In the genomic region with DNA sequence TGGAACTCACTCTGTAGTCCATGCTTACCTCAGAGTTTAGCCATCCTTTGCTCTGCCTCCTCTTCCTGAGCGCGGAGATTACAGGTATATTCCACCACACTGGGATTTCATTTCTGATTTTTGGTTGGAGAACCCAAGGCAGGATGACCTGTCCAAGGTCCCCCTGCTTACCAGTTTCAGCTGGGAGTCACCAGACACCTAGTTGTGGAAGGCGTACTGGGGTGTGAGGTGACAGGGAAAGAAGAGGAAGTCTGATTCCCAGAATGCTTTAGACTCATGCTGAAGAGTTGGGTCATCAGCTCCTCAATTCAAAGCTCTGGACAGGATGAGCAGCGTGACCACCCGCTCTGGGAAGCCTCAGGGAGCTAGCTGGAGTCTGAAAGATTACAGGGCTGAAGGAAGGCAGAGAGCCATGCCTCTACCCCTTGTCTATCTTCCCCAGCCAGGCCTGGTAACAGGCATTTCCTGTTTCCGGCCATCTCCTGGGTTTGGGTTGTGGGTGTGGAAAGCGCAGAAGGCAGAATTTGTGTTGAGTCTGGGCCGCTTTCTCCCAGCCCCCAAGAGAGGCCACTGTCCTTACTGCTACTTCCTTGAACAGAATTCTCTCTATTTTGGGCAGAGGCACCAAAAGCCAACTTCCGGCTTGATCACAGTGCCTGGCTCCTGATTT, we compare ENCODE assay signal across 8 mouse cellular contexts. TPM values are rescaled to one million over a fixed set of nuclear protein-coding genes. Genes with fewer than 3 reads are reported as not detected.
DNase-seq lines count a peak whose midpoint lies in the region; ATAC-seq and TF ChIP-seq lines count a peak whose summit lies in the region.

No protein-coding gene starts in this region.

- H3K27me3 ChIP-seq in liver, embryonic 14.5 days (ENCODE audit: control insufficient read depth, insufficient read depth, low read length) = no peaks in the 10 kb centered on the region
- no peaks in the 10 kb centered on the region for H3K27me3 ChIP-seq in forebrain, embryonic 10.5 days (ENCODE audit: poor library complexity, severe bottlenecking)
- no peaks in the 10 kb centered on the region for H3K27me3 ChIP-seq in forebrain, embryonic 13.5 days

- intact Hi-C loops in left cerebral cortex, postnatal 14 days (cut with DNase I) = no loop called here

- no peaks in the 10 kb centered on the region for H3K36me3 ChIP-seq in liver, embryonic 14.5 days (replicated peaks; ENCODE audit: control insufficient read depth, insufficient read depth, low read depth)
- no peaks in the 10 kb centered on the region for H3K36me3 ChIP-seq in forebrain, embryonic 10.5 days (replicated peaks)
- H3K36me3 ChIP-seq in forebrain, embryonic 13.5 days (ENCODE audit: poor library complexity, severe bottlenecking) = no peaks in the 10 kb centered on the region

- ATAC-seq in liver, embryonic 14.5 days (ENCODE audit: insufficient read depth) = peak; percentile 74
- ATAC-seq in forebrain, embryonic 13.5 days = no peak

- no peak overlapping the region for H3K9ac ChIP-seq in liver, embryonic 14.5 days (replicated peaks)
- no peak overlapping the region for H3K9ac ChIP-seq in forebrain, embryonic 13.5 days

- peaks cover 9% of the 10 kb centered on the region; the same call in 1 of the 2 replicates for H3K4me1 ChIP-seq in brown adipose tissue, adult 24 weeks (ENCODE audit: control insufficient read depth, insufficient read depth, insufficient read length, low read length)
- H3K4me1 ChIP-seq in liver, embryonic 14.5 days (replicated peaks; ENCODE audit: control insufficient read depth in 2 of 2, insufficient read depth in 2 of 2, low read length in 1 of 2) = peaks cover 0 to 9% of the 10 kb centered on the region in 2 experiments; a peak in 2 of 4 replicates
- no peaks in the 10 kb centered on the region for H3K4me1 ChIP-seq in forebrain, embryonic 10.5 days
- H3K4me1 ChIP-seq in forebrain, embryonic 13.5 days = no peaks in the 10 kb centered on the region

- WGBS in liver, embryonic 14.5 days (ENCODE audit: insufficient replicate concordance) = 18% methylated on average over 9 of the region's 9 CpGs
- 88% methylated on average over 9 of the region's 9 CpGs for WGBS in forebrain, embryonic 10.5 days
- WGBS in forebrain, embryonic 13.5 days = 91% methylated on average over 9 of the region's 9 CpGs

- no peak overlapping the region; the same call in 1 of the 2 replicates for H3K4me2 ChIP-seq in liver, embryonic 14.5 days (ENCODE audit: low read depth)
- no peak overlapping the region for H3K4me2 ChIP-seq in forebrain, embryonic 13.5 days

- TF ChIP-seq CTCF in liver, embryonic 14.5 days (IDR thresholded peaks at IDR 0.05; ENCODE audit: low read depth) = no peak

- peak; percentile 18 to 30 for DNase-seq in left cerebral cortex, postnatal 14 days (ENCODE audit: low spot score in 2 of 2)
- DNase-seq in left cerebral cortex, adult 8-10 months (ENCODE audit: low spot score in 2 of 2) = no peak
- DNase-seq in liver, embryonic 14.5 days (ENCODE audit: low read depth in 3 of 3, low spot score in 3 of 3) = peak in 2 of 3 experiments; percentile 26 to 33
- DNase-seq in thymus, postnatal 0 days (ENCODE audit: low spot score) = peak; percentile 63
- no peak for DNase-seq in urinary bladder, postnatal 10 days (ENCODE audit: low spot score)
- no peak for DNase-seq in forebrain, embryonic 10.5 days (ENCODE audit: extremely low spot score, low spot score)

- 0 out of 2 replicates have a peak, but pooled peaks have one; percentile 17 for TF ChIP-seq EP300 in liver, embryonic 14.5 days (IDR thresholded peaks at IDR 0.05; ENCODE audit: low read depth)

- peak overlapping the region; percentile 54 for H3K27ac ChIP-seq in brown adipose tissue, adult 24 weeks (replicated peaks; ENCODE audit: low read depth, low read length)
- no peak overlapping the region for H3K27ac ChIP-seq in liver, embryonic 14.5 days
- no peak overlapping the region for H3K27ac ChIP-seq in forebrain, embryonic 10.5 days
- H3K27ac ChIP-seq in forebrain, embryonic 13.5 days = no peak overlapping the region

- H3K9me3 ChIP-seq in liver, embryonic 14.5 days (ENCODE audit: control insufficient read depth, low read length) = no peaks in the 10 kb centered on the region
- no peaks in the 10 kb centered on the region; the same call in 1 of the 2 replicates for H3K9me3 ChIP-seq in forebrain, embryonic 10.5 days
- 0 out of 2 replicates have a peak, but pooled peaks cover 4% of the 10 kb centered on the region for H3K9me3 ChIP-seq in forebrain, embryonic 13.5 days (replicated peaks)

- H3K4me3 ChIP-seq in brown adipose tissue, adult 24 weeks (ENCODE audit: insufficient read depth, low read depth, low read length) = no peak overlapping the region
- H3K4me3 ChIP-seq in liver, embryonic 14.5 days (ENCODE audit: insufficient read depth in 1 of 2, low read depth in 2 of 2, low read length in 2 of 2) = no peak overlapping the region
- no peak overlapping the region for H3K4me3 ChIP-seq in forebrain, embryonic 10.5 days
- no peak overlapping the region for H3K4me3 ChIP-seq in forebrain, embryonic 13.5 days

RNA-seq across cellular contexts. Expression of a gene that starts 11.2 kb away (rescaled TPM):
- 1 to 10 TPM; 4.2 to 5.4 TPM for total RNA-seq in left cerebral cortex, postnatal 14 days (2021)
- 1 to 10 TPM; 2.9 to 9.2 (median 5.0) TPM for total RNA-seq in left cerebral cortex, adult 8-10 months (2022)
- 1.3 and 1.5 TPM in 2 replicates for polyA plus RNA-seq in brown adipose tissue, adult 24 weeks (2012; ENCODE audit: insufficient read depth, insufficient read length, missing spikeins)
- 4.6 and 6.9 TPM in 2 replicates for polyA plus RNA-seq in liver, embryonic 14.5 days (2012; rRNA removed)
- polyA plus RNA-seq in liver, embryonic 14.5 days (2014; fragmentation: Nextera tagmentation; extraction: Ambion mirVana) = 10.7 and 11.0 TPM in 2 replicates
- polyA plus RNA-seq in thymus, postnatal 0 days (2015; fragmentation: Nextera tagmentation; extraction: Ambion mirVana) = 131 and 133 TPM in 2 replicates
- 1.4 and 1.7 TPM in 2 replicates for polyA plus RNA-seq in forebrain, embryonic 10.5 days (2016; fragmentation: Nextera tagmentation; extraction: Ambion mirVana)
- 0.61 and 0.82 TPM in 2 replicates for polyA plus RNA-seq in forebrain, embryonic 13.5 days (2015; fragmentation: Nextera tagmentation; extraction: Ambion mirVana)

RNA-seq across cellular contexts. Expression of a gene that starts 40.9 kb away (rescaled TPM):
- total RNA-seq in left cerebral cortex, postnatal 14 days (2021) = 1 to 10 TPM; 8.1 to 9.2 TPM
- 1 to 10 TPM; 6.9 to 9.1 (median 8.1) TPM for total RNA-seq in left cerebral cortex, adult 8-10 months (2022)
- 20.4 and 30.0 TPM in 2 replicates for polyA plus RNA-seq in brown adipose tissue, adult 24 weeks (2012; ENCODE audit: insufficient read depth, insufficient read length, missing spikeins)
- polyA plus RNA-seq in liver, embryonic 14.5 days (2012; rRNA removed) = 4.4 and 6.6 TPM in 2 replicates
- 5.5 and 6.0 TPM in 2 replicates for polyA plus RNA-seq in liver, embryonic 14.5 days (2014; fragmentation: Nextera tagmentation; extraction: Ambion mirVana)
- polyA plus RNA-seq in thymus, postnatal 0 days (2015; fragmentation: Nextera tagmentation; extraction: Ambion mirVana) = 15.7 and 18.2 TPM in 2 replicates
- 43.8 and 49.9 TPM in 2 replicates for polyA plus RNA-seq in forebrain, embryonic 10.5 days (2016; fragmentation: Nextera tagmentation; extraction: Ambion mirVana)
- polyA plus RNA-seq in forebrain, embryonic 13.5 days (2015; fragmentation: Nextera tagmentation; extraction: Ambion mirVana) = 18.7 and 21.7 TPM in 2 replicates

RNA-seq across cellular contexts. Expression of a gene that starts 41.9 kb away (rescaled TPM):
- total RNA-seq in left cerebral cortex, postnatal 14 days (2021) = 10 to 100 TPM; 18.1 to 19.3 TPM
- total RNA-seq in left cerebral cortex, adult 8-10 months (2022) = 10 to 100 TPM; 26.5 to 27.8 (median 27.5) TPM
- 36.4 and 36.6 TPM in 2 replicates for polyA plus RNA-seq in brown adipose tissue, adult 24 weeks (2012; ENCODE audit: insufficient read depth, insufficient read length, missing spikeins)
- 7.6 and 8.5 TPM in 2 replicates for polyA plus RNA-seq in liver, embryonic 14.5 days (2012; rRNA removed)
- polyA plus RNA-seq in liver, embryonic 14.5 days (2014; fragmentation: Nextera tagmentation; extraction: Ambion mirVana) = 12.0 and 12.8 TPM in 2 replicates
- 37.3 and 40.0 TPM in 2 replicates for polyA plus RNA-seq in thymus, postnatal 0 days (2015; fragmentation: Nextera tagmentation; extraction: Ambion mirVana)
- 22.7 and 22.8 TPM in 2 replicates for polyA plus RNA-seq in forebrain, embryonic 10.5 days (2016; fragmentation: Nextera tagmentation; extraction: Ambion mirVana)
- 17.8 and 20.7 TPM in 2 replicates for polyA plus RNA-seq in forebrain, embryonic 13.5 days (2015; fragmentation: Nextera tagmentation; extraction: Ambion mirVana)

Comparison
In these comparisons a context has a peak if more than half of its experiments do, and no peak if none do; other contexts are left out.
1. DNase-seq: peak in left cerebral cortex, postnatal 14 days (2 of 2), liver, embryonic 14.5 days (2 of 3) and thymus, postnatal 0 days (single experiment); none in left cerebral cortex, adult 8-10 months (0 of 2), urinary bladder, postnatal 10 days (single experiment) and forebrain, embryonic 10.5 days (single experiment).
2. RNA of a gene that starts 11.2 kb away (polyA plus RNA-seq): 131 to 133 TPM in thymus, postnatal 0 days; 4.6 to 11.0 TPM in liver, embryonic 14.5 days, 1.4 to 1.7 TPM in forebrain, embryonic 10.5 days, 1.3 to 1.5 TPM in brown adipose tissue, adult 24 weeks and 0.61 to 0.82 TPM in forebrain, embryonic 13.5 days; every median in the first group is over 10 times any median in the second.